Mouse (Mus musculus) liver (tissue): ENCODE data around the gene Krt12.

Experiments
- DNase-seq: peaks from one replicate; pipeline ENCODE4 v3.0.0-alpha.2; 2020; ENCODE audit warnings: mixed read lengths

The Krt12 gene

GRCm38 (mm10) chr11:99422159-99422558 lies at the start of gene Krt12:
Gene Krt12 (minus strand): TSS chr11:99422259.
- no peak for DNase-seq

- no peak for DNase-seq
Observed at GRCm38 (mm10) chr11:99469228-99469627, 47.2 kb upstream of the Krt12 start.

GRCm38 (mm10) chr11:99468566-99468965 lies 46.5 kb upstream of the Krt12 start:
- DNase-seq, result no peak

GRCm38 (mm10) chr11:99466316-99466715 lies 44.3 kb upstream of the Krt12 start:
- no peak for DNase-seq

- peak; percentile 78 for DNase-seq
Observed at GRCm38 (mm10) chr11:99464836-99465235, 42.8 kb upstream of the Krt12 start.

- peak; percentile 63 for DNase-seq
Observed at GRCm38 (mm10) chr11:99463155-99463554, 41.1 kb upstream of the Krt12 start.

- no peak for DNase-seq
Observed at GRCm38 (mm10) chr11:99461736-99462135, 39.7 kb upstream of the Krt12 start.

GRCm38 (mm10) chr11:99458887-99459286 lies 36.8 kb upstream of the Krt12 start:
- DNase-seq, result no peak

GRCm38 (mm10) chr11:99454759-99455158 lies 32.7 kb upstream of the Krt12 start:
- no peak for DNase-seq

- DNase-seq, result no peak
Observed at GRCm38 (mm10) chr11:99454044-99454443, 32.0 kb upstream of the Krt12 start.

- DNase-seq, result no peak
Observed at GRCm38 (mm10) chr11:99448769-99449168, 26.7 kb upstream of the Krt12 start.

GRCm38 (mm10) chr11:99441220-99441619 lies 19.2 kb upstream of the Krt12 start:
- DNase-seq, result no peak

GRCm38 (mm10) chr11:99439465-99439864 lies 17.4 kb upstream of the Krt12 start:
- DNase-seq, result no peak

GRCm38 (mm10) chr11:99437972-99438371 lies 15.9 kb upstream of the Krt12 start, which contains the start of gene Krt20:
Gene Krt20 (minus strand): TSS chr11:99438150.
- peak; percentile 23 for DNase-seq

GRCm38 (mm10) chr11:99436625-99437024 lies 14.6 kb upstream of the Krt12 start:
- no peak for DNase-seq

- peak; percentile 12 for DNase-seq
Observed at GRCm38 (mm10) chr11:99430670-99431069, 8.6 kb upstream of the Krt12 start.

GRCm38 (mm10) chr11:99420586-99420985 lies 1.5 kb downstream of the Krt12 start:
- no peak for DNase-seq

GRCm38 (mm10) chr11:99417819-99418218 lies 4.2 kb downstream of the Krt12 start:
- no peak for DNase-seq

GRCm38 (mm10) chr11:99416902-99417301 lies 5.2 kb downstream of the Krt12 start:
- DNase-seq, result no peak

- no peak for DNase-seq
Observed at GRCm38 (mm10) chr11:99414463-99415147, 7.5 kb downstream of the Krt12 start.

- peak; percentile 47 for DNase-seq
Observed at GRCm38 (mm10) chr11:99413247-99413646, 8.8 kb downstream of the Krt12 start.

GRCm38 (mm10) chr11:99406186-99406585 lies 15.9 kb downstream of the Krt12 start:
- DNase-seq, result no peak

- no peak for DNase-seq
Observed at GRCm38 (mm10) chr11:99399956-99400549, 22.0 kb downstream of the Krt12 start.

GRCm38 (mm10) chr11:99398832-99399231 lies 23.2 kb downstream of the Krt12 start:
- DNase-seq, result no peak

- DNase-seq, result no peak
Observed at GRCm38 (mm10) chr11:99398084-99398483, 24.0 kb downstream of the Krt12 start.
